24 mouse cellular contexts compared by ENCODE assay signal in genomic region chr4:59884136-59884696, GRCm38 (mm10). TPM values are rescaled to one million over a fixed set of nuclear protein-coding genes. Genes with fewer than 3 reads are reported as not detected.
DNase-seq lines count a peak whose midpoint lies in the region; ATAC-seq and TF ChIP-seq lines count a peak whose summit lies in the region.
"Had no signal": no experiment of that assay in that cellular context is flagged by ENCODE, and none has a peak within 500 bp of the region (broad histone marks: within the 10 kb centered on the region; RNA-seq: fewer than 3 reads in every experiment).

No protein-coding gene starts in this region.

- no peak overlapping the region for H3K4me3 ChIP-seq in intestine, embryonic 14.5 days (ENCODE audit: low read depth, low read length)
- no peak overlapping the region for H3K4me3 ChIP-seq in intestine, postnatal 0 days (ENCODE audit: low read depth, low read length)
- no peak overlapping the region for H3K4me3 ChIP-seq in midbrain, embryonic 11.5 days (ENCODE audit: low read depth, low read length)
- no peak overlapping the region for H3K4me3 ChIP-seq in midbrain, postnatal 0 days (ENCODE audit: low read depth, low read length)
- no peak overlapping the region for H3K4me3 ChIP-seq in liver, embryonic 14.5 days (ENCODE audit: insufficient read depth in 1 of 2, low read depth in 2 of 2, low read length in 2 of 2)
- no peak overlapping the region for H3K4me3 ChIP-seq in stomach, postnatal 0 days (ENCODE audit: low read depth, low read length)
- H3K4me3 ChIP-seq: forebrain, embryonic 12.5 days; midbrain, embryonic 13.5 days; myocyte; neural tube, embryonic 15.5 days had no signal

- no peak overlapping the region for H3K4me2 ChIP-seq in intestine, embryonic 14.5 days (ENCODE audit: low read length)
- H3K4me2 ChIP-seq in intestine, postnatal 0 days (replicated peaks; ENCODE audit: low read depth): no peak overlapping the region
- no peak overlapping the region for H3K4me2 ChIP-seq in midbrain, embryonic 11.5 days
- no peak overlapping the region for H3K4me2 ChIP-seq in midbrain, postnatal 0 days (ENCODE audit: low read depth, low read length, poor library complexity, severe bottlenecking)
- H3K4me2 ChIP-seq in liver, embryonic 14.5 days (ENCODE audit: low read depth): no peak overlapping the region
- H3K4me2 ChIP-seq in stomach, postnatal 0 days (replicated peaks; ENCODE audit: low read depth): no peak overlapping the region
- H3K4me2 ChIP-seq: forebrain, embryonic 12.5 days; midbrain, embryonic 13.5 days; neural tube, embryonic 15.5 days had no signal

- 64% methylated on average over 6 of the region's 6 CpGs for WGBS in intestine, embryonic 14.5 days
- WGBS in intestine, postnatal 0 days: 63% methylated on average over 6 of the region's 6 CpGs
- 84% methylated on average over 6 of the region's 6 CpGs for WGBS in midbrain, embryonic 11.5 days
- WGBS in midbrain, postnatal 0 days: 93% methylated on average over 6 of the region's 6 CpGs
- 35% methylated on average over 6 of the region's 6 CpGs for WGBS in liver, embryonic 14.5 days (ENCODE audit: insufficient replicate concordance)
- WGBS in stomach, postnatal 0 days: 67% methylated on average over 6 of the region's 6 CpGs

- no peaks in the 10 kb centered on the region for H3K9me3 ChIP-seq in intestine, embryonic 14.5 days (ENCODE audit: control insufficient read depth, low read length)
- H3K9me3 ChIP-seq in intestine, postnatal 0 days (ENCODE audit: control insufficient read depth): no peaks in the 10 kb centered on the region
- no peaks in the 10 kb centered on the region for H3K9me3 ChIP-seq in midbrain, embryonic 11.5 days (ENCODE audit: control insufficient read depth, low read length)
- H3K9me3 ChIP-seq in midbrain, postnatal 0 days (ENCODE audit: low read length): no peaks in the 10 kb centered on the region
- H3K9me3 ChIP-seq in liver, embryonic 14.5 days (ENCODE audit: control insufficient read depth, low read length): no peaks in the 10 kb centered on the region
- no peaks in the 10 kb centered on the region for H3K9me3 ChIP-seq in stomach, postnatal 0 days (ENCODE audit: control insufficient read depth, low read length)
- H3K9me3 ChIP-seq: forebrain, embryonic 12.5 days; midbrain, embryonic 13.5 days; neural tube, embryonic 15.5 days had no signal

- H3K27me3 ChIP-seq in intestine, embryonic 14.5 days (replicated peaks; ENCODE audit: control insufficient read depth, insufficient read depth, low read length): no peaks in the 10 kb centered on the region
- no peaks in the 10 kb centered on the region for H3K27me3 ChIP-seq in intestine, postnatal 0 days (replicated peaks; ENCODE audit: control insufficient read depth, insufficient read depth, low read length)
- no peaks in the 10 kb centered on the region for H3K27me3 ChIP-seq in midbrain, embryonic 11.5 days (ENCODE audit: control insufficient read depth, insufficient read depth, low read length)
- H3K27me3 ChIP-seq in midbrain, postnatal 0 days (ENCODE audit: insufficient read depth, low read length): no peaks in the 10 kb centered on the region
- H3K27me3 ChIP-seq in liver, embryonic 14.5 days (ENCODE audit: control insufficient read depth, insufficient read depth, low read length): no peaks in the 10 kb centered on the region
- no peaks in the 10 kb centered on the region for H3K27me3 ChIP-seq in stomach, postnatal 0 days (ENCODE audit: control insufficient read depth, insufficient read depth, low read length)
- H3K27me3 ChIP-seq: forebrain, embryonic 12.5 days; midbrain, embryonic 13.5 days; neural tube, embryonic 15.5 days had no signal

- no peak overlapping the region for H3K9ac ChIP-seq in intestine, embryonic 14.5 days (ENCODE audit: low read length)
- H3K9ac ChIP-seq in intestine, postnatal 0 days (ENCODE audit: low read depth, low read length): no peak overlapping the region
- H3K9ac ChIP-seq in midbrain, embryonic 11.5 days (ENCODE audit: low read length): no peak overlapping the region
- H3K9ac ChIP-seq in midbrain, postnatal 0 days (replicated peaks; ENCODE audit: low read length, poor library complexity, severe bottlenecking): no peak overlapping the region
- H3K9ac ChIP-seq in liver, embryonic 14.5 days (replicated peaks): no peak overlapping the region
- no peak overlapping the region for H3K9ac ChIP-seq in stomach, postnatal 0 days (ENCODE audit: low read length)
- H3K9ac ChIP-seq: forebrain, embryonic 12.5 days; midbrain, embryonic 13.5 days; neural tube, embryonic 15.5 days had no signal

- TF ChIP-seq EP300 in liver, embryonic 14.5 days (IDR thresholded peaks at IDR 0.05; ENCODE audit: low read depth): no peak
- TF ChIP-seq EP300 in stomach, postnatal 0 days (optimal IDR thresholded peaks at IDR 0.05): no peak

- no peak for DNase-seq in intestine, embryonic 14.5 days (ENCODE audit: low spot score)
- DNase-seq in midbrain, embryonic 11.5 days (ENCODE audit: low spot score, missing footprints): peak; percentile 21
- no peak for DNase-seq in midbrain, postnatal 0 days (ENCODE audit: low spot score)
- DNase-seq in liver, embryonic 14.5 days (ENCODE audit: low read depth in 3 of 3, low spot score in 3 of 3): peak in 1 of 3 experiments; percentile 19
- no peak for DNase-seq in stomach, postnatal 0 days (ENCODE audit: low spot score)
- DNase-seq in adrenal gland, postnatal 4 days (ENCODE audit: low spot score in 2 of 2): no peak
- DNase-seq in frontal cortex, postnatal 14 days (ENCODE audit: low spot score in 2 of 2): no peak
- DNase-seq: adrenal gland, postnatal 25 days; cerebellum, adult 8-10 months; kidney, adult 9 months; layer of hippocampus, postnatal 36 days; left cerebral cortex, postnatal 4 days; lung, adult 18-20 months; thymus, adult 18-20 months had no signal

- peak; percentile 47; the same call in 1 of the 2 replicates for ATAC-seq in intestine, embryonic 14.5 days (replicated peaks; ENCODE audit: low FRiP score, low TSS enrichment, low read depth)
- ATAC-seq in intestine, postnatal 0 days: no peak
- no peak for ATAC-seq in midbrain, embryonic 11.5 days (ENCODE audit: low FRiP score)
- no peak for ATAC-seq in midbrain, postnatal 0 days (ENCODE audit: low FRiP score)
- ATAC-seq in liver, embryonic 14.5 days (ENCODE audit: insufficient read depth): peak; percentile 78
- ATAC-seq in stomach, postnatal 0 days (ENCODE audit: low FRiP score, low TSS enrichment): peak; percentile 64
- ATAC-seq: hindbrain, postnatal 0 days; midbrain, embryonic 13.5 days had no signal

- no peak overlapping the region for H3K27ac ChIP-seq in intestine, embryonic 14.5 days (ENCODE audit: low read depth)
- H3K27ac ChIP-seq in intestine, postnatal 0 days (ENCODE audit: low read depth, low read length): no peak overlapping the region
- no peak overlapping the region for H3K27ac ChIP-seq in midbrain, embryonic 11.5 days (ENCODE audit: low read depth, low read length)
- H3K27ac ChIP-seq in midbrain, postnatal 0 days (ENCODE audit: low read depth, low read length): no peak overlapping the region
- no peak overlapping the region for H3K27ac ChIP-seq in liver, embryonic 14.5 days
- H3K27ac ChIP-seq in stomach, postnatal 0 days (replicated peaks): no peak overlapping the region
- H3K27ac ChIP-seq: forebrain, embryonic 12.5 days; hindbrain, postnatal 0 days; midbrain, embryonic 13.5 days; neural tube, embryonic 15.5 days had no signal

- H3K4me1 ChIP-seq in intestine, embryonic 14.5 days (replicated peaks; ENCODE audit: control insufficient read depth, insufficient read depth, low read length): no peaks in the 10 kb centered on the region
- no peaks in the 10 kb centered on the region for H3K4me1 ChIP-seq in intestine, postnatal 0 days (replicated peaks; ENCODE audit: control insufficient read depth, insufficient read depth, low read length)
- H3K4me1 ChIP-seq in midbrain, embryonic 11.5 days (ENCODE audit: control insufficient read depth, insufficient read depth, low read length): no peaks in the 10 kb centered on the region
- no peaks in the 10 kb centered on the region for H3K4me1 ChIP-seq in midbrain, postnatal 0 days (ENCODE audit: insufficient read depth, low read length)
- H3K4me1 ChIP-seq in liver, embryonic 14.5 days (replicated peaks; ENCODE audit: control insufficient read depth in 2 of 2, insufficient read depth in 2 of 2, low read length in 1 of 2): peaks cover 0 to 13% of the 10 kb centered on the region in 2 experiments; a peak in 3 of 4 replicates
- no peaks in the 10 kb centered on the region for H3K4me1 ChIP-seq in stomach, postnatal 0 days (replicated peaks; ENCODE audit: control insufficient read depth, insufficient read depth)
- H3K4me1 ChIP-seq: forebrain, embryonic 12.5 days; midbrain, embryonic 13.5 days; neural tube, embryonic 15.5 days had no signal

- H3K36me3 ChIP-seq in intestine, embryonic 14.5 days (ENCODE audit: control insufficient read depth, insufficient read depth, low read length): peaks cover 30% of the 10 kb centered on the region
- peaks cover 30% of the 10 kb centered on the region; the same call in 1 of the 2 replicates for H3K36me3 ChIP-seq in intestine, postnatal 0 days (ENCODE audit: control insufficient read depth, insufficient read depth)
- no peaks in the 10 kb centered on the region; the same call in 1 of the 2 replicates for H3K36me3 ChIP-seq in midbrain, embryonic 11.5 days (ENCODE audit: control insufficient read depth, insufficient read depth, low read length)
- H3K36me3 ChIP-seq in midbrain, postnatal 0 days (ENCODE audit: insufficient read depth, low read length): peaks cover 22% of the 10 kb centered on the region
- no peaks in the 10 kb centered on the region; the same call in 1 of the 2 replicates for H3K36me3 ChIP-seq in liver, embryonic 14.5 days (replicated peaks; ENCODE audit: control insufficient read depth, insufficient read depth, low read depth)
- 0 out of 2 replicates have a peak, but pooled peaks cover 3% of the 10 kb centered on the region for H3K36me3 ChIP-seq in stomach, postnatal 0 days (ENCODE audit: control insufficient read depth, insufficient read depth, low read length)

- no peak for TF ChIP-seq CTCF in intestine, postnatal 0 days (IDR thresholded peaks at IDR 0.05; ENCODE audit: low read depth)
- TF ChIP-seq CTCF in midbrain, postnatal 0 days (IDR thresholded peaks at IDR 0.05): no peak
- 0 out of 2 replicates have a peak, but pooled peaks have one; percentile 6 for TF ChIP-seq CTCF in liver, embryonic 14.5 days (IDR thresholded peaks at IDR 0.05; ENCODE audit: low read depth)
- no peak for TF ChIP-seq CTCF in stomach, postnatal 0 days (IDR thresholded peaks at IDR 0.05; ENCODE audit: low read depth)

RNA-seq across cellular contexts. Expression of gene Slc46a2, which starts 30.6 kb away (rescaled TPM):
- polyA plus RNA-seq in intestine, embryonic 14.5 days (2014; fragmentation: Nextera tagmentation; extraction: Ambion mirVana): 0.05 and 0.09 TPM in 2 replicates
- polyA plus RNA-seq in intestine, postnatal 0 days (2015; fragmentation: Nextera tagmentation; extraction: Ambion mirVana): not detected in 2 replicates
- polyA plus RNA-seq in midbrain, embryonic 11.5 days (2014; fragmentation: Nextera tagmentation; extraction: Ambion mirVana): 0.07 TPM in 1 of 2 replicates, not detected in the other
- total RNA-seq in midbrain, postnatal 0 days (2014; rRNA removed): 0.16 TPM in 1 of 2 replicates, not detected in the other
- polyA plus RNA-seq in midbrain, postnatal 0 days (2015; fragmentation: Nextera tagmentation; extraction: Ambion mirVana): 0.05 and 0.11 TPM in 2 replicates
- not detected in 2 replicates for polyA plus RNA-seq in liver, embryonic 14.5 days (2012; rRNA removed)
- polyA plus RNA-seq in liver, embryonic 14.5 days (2014; fragmentation: Nextera tagmentation; extraction: Ambion mirVana): not detected in 2 replicates
- polyA plus RNA-seq in stomach, postnatal 0 days (2015; fragmentation: Nextera tagmentation; extraction: Ambion mirVana): 9.5 and 10.5 TPM in 2 replicates
- not detected for total RNA-seq in adrenal gland, postnatal 4 days (2021)
- total RNA-seq: adrenal gland, postnatal 25 days; ES-E14; hematopoietic stem cell, adult 5-6 weeks; hindbrain, postnatal 0 days; layer of hippocampus, postnatal 36 days; left cerebral cortex, postnatal 4 days had no signal
- polyA plus RNA-seq: cortical plate, adult 2 months; forebrain, embryonic 12.5 days; large intestine, adult 2 months; midbrain, embryonic 13.5 days; myocyte had no signal

Comparison
In these comparisons a context has a peak if more than half of its experiments do, and no peak if none do; other contexts are left out.
1. ATAC-seq: peak in intestine, embryonic 14.5 days (single experiment), liver, embryonic 14.5 days (single experiment) and stomach, postnatal 0 days (single experiment); none in intestine, postnatal 0 days (single experiment), midbrain, embryonic 11.5 days (single experiment) and midbrain, postnatal 0 days (single experiment).